In the genomic region with DNA sequence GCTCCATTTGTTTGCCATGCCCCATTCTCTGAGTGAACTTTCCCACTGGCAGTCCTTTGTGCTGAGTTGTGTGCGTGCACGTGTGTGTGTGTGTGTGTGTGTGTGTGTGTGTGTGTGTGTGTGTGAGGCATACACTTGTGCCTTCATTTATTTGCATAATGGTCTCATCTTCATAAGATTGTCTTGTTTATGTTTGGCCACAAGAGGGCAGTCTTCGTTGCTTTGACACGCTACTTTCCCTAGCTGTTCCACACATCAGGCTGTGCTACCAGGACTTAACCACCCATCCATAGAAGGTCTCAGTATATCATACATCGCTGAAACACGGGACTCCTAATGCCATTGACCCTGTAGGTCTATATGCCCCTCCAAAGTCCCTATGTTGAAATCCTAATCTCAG, we compare ENCODE assay signal across 8 mouse cellular contexts. TPM values are rescaled to one million over a fixed set of nuclear protein-coding genes. Genes with fewer than 3 reads are reported as not detected.
DNase-seq lines count a peak whose midpoint lies in the region; ATAC-seq lines count a peak whose summit lies in the region.

No protein-coding gene starts in this region.

- no peak overlapping the region for H3K9ac ChIP-seq in hindbrain, embryonic 11.5 days (ENCODE audit: low read depth, low read length)
- H3K9ac ChIP-seq in midbrain, embryonic 12.5 days (replicated peaks), result no peak overlapping the region

- H3K4me3 ChIP-seq in hindbrain, embryonic 11.5 days (ENCODE audit: low read depth, low read length), result no peak overlapping the region
- H3K4me3 ChIP-seq in midbrain, embryonic 12.5 days, result no peak overlapping the region

- 13% methylated on average over 6 of the region's 6 CpGs for WGBS in hindbrain, embryonic 11.5 days
- 17% methylated on average over 5 of the region's 6 CpGs for WGBS in midbrain, embryonic 12.5 days

- H3K27ac ChIP-seq in hindbrain, embryonic 11.5 days (ENCODE audit: low read depth, low read length), result no peak overlapping the region
- H3K27ac ChIP-seq in midbrain, embryonic 12.5 days (replicated peaks), result no peak overlapping the region

- H3K27me3 ChIP-seq in hindbrain, embryonic 11.5 days (ENCODE audit: control insufficient read depth, insufficient read depth, low read length), result no peaks in the 10 kb centered on the region
- H3K27me3 ChIP-seq in midbrain, embryonic 12.5 days, result no peaks in the 10 kb centered on the region
- no peaks in the 10 kb centered on the region for H3K27me3 ChIP-seq in splenic B cell, adult 2 months (ENCODE audit: control insufficient read depth, insufficient read depth, low read length, poor library complexity, severe bottlenecking)

- H3K4me2 ChIP-seq in hindbrain, embryonic 11.5 days (replicated peaks; ENCODE audit: low read depth, low read length), result no peak overlapping the region
- no peak overlapping the region for H3K4me2 ChIP-seq in midbrain, embryonic 12.5 days (replicated peaks)

- peak; percentile 31 for DNase-seq in ovary, postnatal 14 days (ENCODE audit: low spot score)
- no peak for DNase-seq in ovary, adult 18-20 months (ENCODE audit: low spot score)
- DNase-seq in c-Kit-negative CD71-positive TER-119-positive erythroid progenitor cells, embryonic 14.5 days (ENCODE audit: low read depth, low spot score), result peak; percentile 17
- peak; percentile 42 for DNase-seq in fibroblast of lung, adult 2 months (ENCODE audit: low read depth)
- DNase-seq in hindbrain, embryonic 11.5 days (ENCODE audit: low spot score), result peak; percentile 82
- DNase-seq in left cerebral cortex, adult 18-20 months (ENCODE audit: low spot score in 2 of 2), result peak; percentile 54 to 64
- DNase-seq in splenic B cell, adult 2 months (ENCODE audit: low read depth, low spot score), result peak; percentile 70

- ATAC-seq in hindbrain, embryonic 11.5 days (ENCODE audit: low FRiP score), result peak; percentile 63; the same call in 1 of the 2 replicates
- 0 out of 2 replicates have a peak, but pooled peaks have one; percentile 23 for ATAC-seq in midbrain, embryonic 12.5 days (ENCODE audit: low FRiP score, low read depth)

- no peaks in the 10 kb centered on the region for H3K36me3 ChIP-seq in hindbrain, embryonic 11.5 days (ENCODE audit: control insufficient read depth, insufficient read depth, low read length)
- no peaks in the 10 kb centered on the region for H3K36me3 ChIP-seq in midbrain, embryonic 12.5 days
- H3K36me3 ChIP-seq in splenic B cell, adult 2 months (ENCODE audit: control insufficient read depth, insufficient read depth, low read length, poor library complexity, severe bottlenecking), result no peaks in the 10 kb centered on the region

- H3K4me1 ChIP-seq in hindbrain, embryonic 11.5 days (replicated peaks; ENCODE audit: control insufficient read depth, insufficient read depth, low read length), result no peaks in the 10 kb centered on the region
- no peaks in the 10 kb centered on the region for H3K4me1 ChIP-seq in midbrain, embryonic 12.5 days

- no peaks in the 10 kb centered on the region for H3K9me3 ChIP-seq in hindbrain, embryonic 11.5 days (ENCODE audit: control insufficient read depth, low read length)
- H3K9me3 ChIP-seq in midbrain, embryonic 12.5 days, result no peaks in the 10 kb centered on the region

RNA-seq across cellular contexts. Expression of gene Svopl, which starts 39.3 kb away (rescaled TPM):
- polyA plus RNA-seq in hindbrain, embryonic 11.5 days (2014; fragmentation: Nextera tagmentation; extraction: Ambion mirVana), result 2.6 and 3.4 TPM in 2 replicates
- not detected for total RNA-seq in left cerebral cortex, adult 18-20 months (2021)
- polyA plus RNA-seq in midbrain, embryonic 12.5 days (2016; fragmentation: Nextera tagmentation; extraction: Ambion mirVana), result 0.61 and 0.97 TPM in 2 replicates
